Mouse (Mus musculus) limb, embryonic 13.5 days (tissue): ENCODE measurements around the gene Tsen34. TPM values are rescaled to one million over a fixed set of nuclear protein-coding genes. Genes with fewer than 3 reads are reported as not detected.

Source experiments
- ATAC-seq: fragments of 200-750 bp; cut with Nextera tagmentation; 2 replicates; pipeline ENCODE4 v1.8.0; 2017; ENCODE audit warnings: low read depth, moderate number of reproducible peaks, moderate TSS enrichment; ENCODE audit not compliant: low FRiP score
- H3K27ac ChIP-seq: fragments of 300-500 bp; sonication (generic); 2 replicates; pipeline ENCODE4 v1.5.1; 2015; ENCODE audit warnings: inconsistent platforms, mild to moderate bottlenecking, moderate library complexity
- H3K27me3 ChIP-seq: fragments of 300-500 bp; sonication (generic); 2 replicates; pipeline ENCODE4 v1.6.1; 2015; ENCODE audit warnings: mild to moderate bottlenecking, inconsistent platforms
- H3K36me3 ChIP-seq: fragments of 300-500 bp; sonication (generic); 2 replicates; pipeline ENCODE4 v1.6.1; 2015; ENCODE audit warnings: inconsistent platforms, mild to moderate bottlenecking, moderate library complexity
- H3K4me1 ChIP-seq: fragments of 300-500 bp; sonication (generic); 2 replicates; pipeline ENCODE4 v1.6.1; 2015; ENCODE audit warnings: inconsistent platforms
- H3K4me2 ChIP-seq: fragments of 300-500 bp; sonication (generic); replicated peaks from 2 replicates; pipeline ENCODE4 v1.6.1; 2015; ENCODE audit warnings: inconsistent platforms, mild to moderate bottlenecking, moderate library complexity
- H3K4me3 ChIP-seq: fragments of 300-500 bp; sonication (generic); 2 replicates; pipeline ENCODE4 v1.5.1; 2015; ENCODE audit warnings: moderate library complexity, mild to moderate bottlenecking, inconsistent platforms
- H3K9ac ChIP-seq: fragments of 300-500 bp; sonication (generic); 2 replicates; pipeline ENCODE4 v1.6.1; 2015; ENCODE audit warnings: mild to moderate bottlenecking, inconsistent platforms
- H3K9me3 ChIP-seq: fragments of 300-500 bp; sonication (generic); 2 replicates; pipeline ENCODE4 v1.6.1; 2016; ENCODE audit warnings: inconsistent platforms
- WGBS: fragments of 180-500 bp; shearing (Covaris S2); methylation state at CpG from one replicate; pipeline ENCODE4 v1.1.7; 2015; 5-methylcytosine and 5-hydroxymethylcytosine counted together
- polyA plus RNA-seq: library from polyadenylated mRNA; unstranded; fragments of >200 nt; fragmentation: Nextera tagmentation; extraction: Ambion mirVana; gene quantifications from 2 replicates; pipeline ENCODE4 v1.2.1, GENCODE M21; 2015

Gene Tsen34
- polyA plus RNA-seq, 1 experiment from 2014 or later, result 268 TPM

- Histone ChIP-seq H3K27ac (peak within 1 kb of the TSS; percentile 81), H3K27me3 (no peaks in the 10 kb centered on the region), H3K9ac (peak within 1 kb of the TSS; percentile 84), H3K36me3 (peaks cover 32% of the 10 kb centered on the region), H3K4me2 (peak within 1 kb of the TSS; percentile 86), H3K9me3 (no peaks in the 10 kb centered on the region), H3K4me3 (peak within 1 kb of the TSS; percentile 77), H3K4me1 (peaks cover 23% of the 10 kb centered on the region)
- WGBS, result 4% methylated on average over 45 of the region's 45 CpGs
- ATAC-seq, result peak; percentile 98
These were observed 27.2 kb upstream of the Tsen34 start, which contains the start of gene Leng1 for GRCm38 (mm10) chr7:3665215-3666114. Gene Leng1 (minus strand): TSS chr7:3665840.

DNA sequence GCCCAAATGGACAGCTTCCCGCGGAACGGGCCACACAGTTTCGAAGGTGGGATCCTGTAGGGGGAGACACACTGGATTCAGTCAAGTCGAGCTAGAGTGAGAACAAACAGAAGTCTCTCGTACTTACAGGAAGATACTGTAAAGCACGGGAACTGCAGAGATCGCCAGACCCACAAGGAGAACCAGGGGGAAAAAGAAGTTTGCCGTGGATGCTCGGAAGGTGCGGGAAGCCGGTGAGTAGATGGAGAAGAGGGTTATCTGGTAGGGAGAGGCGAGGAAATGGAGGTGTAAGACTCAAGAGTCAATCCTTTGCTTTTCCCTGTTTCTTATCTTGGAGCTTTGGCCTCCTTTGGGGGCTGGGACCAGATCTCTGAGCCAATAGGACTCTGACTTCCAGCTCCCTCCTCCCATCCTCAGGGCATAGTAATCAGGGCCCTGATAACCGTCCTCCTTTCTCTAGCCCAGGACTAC is 25.7 kb upstream of the Tsen34 start:
- Histone ChIP-seq H3K9ac (no peak overlapping the region), H3K9me3 (no peaks in the 10 kb centered on the region), H3K4me2 (peak overlapping the region; percentile 31), H3K36me3 (peaks cover 17% of the 10 kb centered on the region), H3K27ac (no peak overlapping the region), H3K27me3 (no peaks in the 10 kb centered on the region), H3K4me1 (peaks cover 23% of the 10 kb centered on the region), H3K4me3 (no peak overlapping the region)
- WGBS, result 13% methylated on average over 14 of the region's 14 CpGs
- ATAC-seq, result no peak

DNA sequence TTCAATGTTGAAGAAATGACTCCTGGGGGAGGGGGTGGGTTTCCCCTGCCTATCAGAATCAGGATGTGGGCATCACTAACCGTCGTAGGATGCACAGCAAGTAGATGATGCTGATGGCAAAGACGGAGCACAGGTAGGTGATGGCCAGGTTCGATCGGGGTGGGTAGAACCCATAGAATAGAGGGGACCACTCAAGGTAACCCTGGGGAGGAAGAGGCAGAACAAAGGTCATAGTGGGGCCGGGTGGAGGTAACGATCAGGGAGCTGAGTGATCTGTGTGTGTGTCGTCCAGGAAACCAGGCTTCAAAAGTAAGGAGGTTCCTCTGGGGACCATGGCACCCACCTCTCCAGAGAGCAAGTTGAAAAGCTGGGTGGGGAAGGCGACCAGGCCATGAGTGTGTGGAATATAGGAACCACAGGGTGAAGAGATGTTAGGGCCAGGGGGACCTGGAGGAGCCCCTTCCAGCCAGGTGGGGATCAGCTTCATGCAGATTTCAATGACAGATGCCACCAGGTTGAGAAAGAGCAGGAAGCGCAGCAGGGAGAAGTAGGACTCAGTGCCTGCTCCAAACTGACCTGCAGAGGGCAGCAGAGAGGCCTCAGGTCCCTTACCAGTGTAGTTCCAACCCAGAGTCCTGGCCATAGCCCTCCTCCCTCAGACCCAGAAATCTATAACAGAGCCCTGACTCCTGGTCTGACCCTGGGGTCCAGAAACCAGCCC is 18.0 kb upstream of the Tsen34 start:
- Histone ChIP-seq H3K4me3 (no peak overlapping the region), H3K4me2 (no peak overlapping the region), H3K4me1 (no peaks in the 10 kb centered on the region), H3K9me3 (no peaks in the 10 kb centered on the region), H3K27me3 (no peaks in the 10 kb centered on the region), H3K9ac (no peak overlapping the region), H3K27ac (no peak overlapping the region), H3K36me3 (peaks cover 17% of the 10 kb centered on the region)
- WGBS, result 71% methylated on average over 10 of the region's 10 CpGs
- ATAC-seq, result peak; percentile 81

DNA sequence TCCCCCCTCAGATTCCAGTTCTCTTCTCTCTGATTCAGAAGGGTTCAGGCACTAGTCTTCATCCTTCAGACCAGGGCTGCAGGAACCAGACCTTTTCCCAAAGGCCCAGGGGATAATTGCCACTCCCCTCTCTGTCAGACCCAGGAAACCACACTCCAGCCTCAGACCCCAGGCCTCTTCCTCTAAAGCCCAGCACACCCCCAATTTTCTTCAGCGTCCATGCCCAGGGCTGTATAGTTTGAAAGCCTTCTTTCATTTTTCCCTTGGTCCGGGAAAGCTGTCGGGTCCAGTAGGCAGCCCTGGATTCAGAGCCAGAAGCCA is 17.5 kb upstream of the Tsen34 start:
- Histone ChIP-seq H3K27me3 (no peaks in the 10 kb centered on the region), H3K4me1 (no peaks in the 10 kb centered on the region), H3K4me2 (no peak overlapping the region), H3K4me3 (no peak overlapping the region), H3K9ac (no peak overlapping the region), H3K27ac (no peak overlapping the region), H3K9me3 (no peaks in the 10 kb centered on the region), H3K36me3 (peaks cover 18% of the 10 kb centered on the region)
- WGBS, result 79% methylated on average over 3 of the region's 3 CpGs
- ATAC-seq, result 0 out of 2 replicates have a peak, but pooled peaks have one; percentile 10

- Histone ChIP-seq H3K27me3 (no peaks in the 10 kb centered on the region), H3K9ac (peak overlapping the region; percentile 25; the same call in 1 of the 2 replicates), H3K27ac (no peak overlapping the region), H3K9me3 (no peaks in the 10 kb centered on the region), H3K36me3 (peaks cover 28% of the 10 kb centered on the region), H3K4me3 (no peak overlapping the region), H3K4me2 (no peak overlapping the region), H3K4me1 (no peaks in the 10 kb centered on the region)
- no peak for ATAC-seq
- WGBS, result 89% methylated on average over 12 of the region's 12 CpGs
These were observed 16.3 kb upstream of the Tsen34 start for GRCm38 (mm10) chr7:3676371-3676770.

GRCm38 (mm10) chr7:3677342-3677741 is 15.3 kb upstream of the Tsen34 start, which contains the start of gene Tmc4:
Gene Tmc4 (minus strand): TSS chr7:3677553.
- peak within 1 kb of the TSS; percentile 25; the same call in 1 of the 2 replicates for H3K9ac ChIP-seq

GRCm38 (mm10) chr7:3683908-3684550 is 8.6 kb upstream of the Tsen34 start:
- H3K4me1 ChIP-seq, result no peaks in the 10 kb centered on the region
- WGBS, result 84% methylated on average over 10 of the region's 10 CpGs
- H3K4me3 ChIP-seq, result no peak overlapping the region
- no peak overlapping the region for H3K9ac ChIP-seq
- H3K9me3 ChIP-seq, result no peaks in the 10 kb centered on the region
- no peak for ATAC-seq
- peaks cover 81% of the 10 kb centered on the region for H3K36me3 ChIP-seq
- no peak overlapping the region for H3K4me2 ChIP-seq
- no peak overlapping the region for H3K27ac ChIP-seq
- H3K27me3 ChIP-seq, result no peaks in the 10 kb centered on the region

More at GRCm38 (mm10) chr7:3677342-3677741, 15.3 kb upstream of the Tsen34 start, which contains the start of gene Tmc4:
- H3K4me3 ChIP-seq, result no peak within 1 kb of the TSS
- no peaks in the 10 kb centered on the region for H3K27me3 ChIP-seq
- no peaks in the 10 kb centered on the region for H3K4me1 ChIP-seq
- peaks cover 36% of the 10 kb centered on the region for H3K36me3 ChIP-seq
- no peak within 1 kb of the TSS for H3K4me2 ChIP-seq
- WGBS, result 44% methylated on average over 9 of the region's 9 CpGs
- no peak within 1 kb of the TSS for H3K27ac ChIP-seq
- no peak for ATAC-seq
- H3K9me3 ChIP-seq, result no peaks in the 10 kb centered on the region

GRCm38 (mm10) chr7:3684698-3685097 is 8.0 kb upstream of the Tsen34 start:
- Histone ChIP-seq H3K27ac (no peak overlapping the region), H3K4me3 (no peak overlapping the region), H3K27me3 (no peaks in the 10 kb centered on the region), H3K36me3 (peaks cover 80% of the 10 kb centered on the region), H3K9me3 (no peaks in the 10 kb centered on the region), H3K9ac (no peak overlapping the region), H3K4me1 (no peaks in the 10 kb centered on the region), H3K4me2 (no peak overlapping the region)
- WGBS, result 91% methylated on average over 8 of the region's 8 CpGs
- ATAC-seq, result no peak

GRCm38 (mm10) chr7:3685400-3686187 is 7.1 kb upstream of the Tsen34 start:
- H3K9ac ChIP-seq, result no peak overlapping the region
- peaks cover 82% of the 10 kb centered on the region for H3K36me3 ChIP-seq
- 80% methylated on average over 31 of the region's 31 CpGs for WGBS

GRCm38 (mm10) chr7:3691919-3692318 is 744 bp upstream of the Tsen34 start:
- Histone ChIP-seq H3K27me3 (no peaks in the 10 kb centered on the region), H3K36me3 (peaks cover 47% of the 10 kb centered on the region), H3K9me3 (no peaks in the 10 kb centered on the region), H3K9ac (peak overlapping the region; percentile 94), H3K4me1 (peaks cover 27% of the 10 kb centered on the region), H3K27ac (peak overlapping the region; percentile 97; the same call in 1 of the 2 replicates), H3K4me2 (peak overlapping the region; percentile 84), H3K4me3 (peak overlapping the region; percentile 84)
- ATAC-seq, result no peak
- WGBS, result 30% methylated on average over 3 of the region's 3 CpGs

More at GRCm38 (mm10) chr7:3685400-3686187, 7.1 kb upstream of the Tsen34 start:
- Histone ChIP-seq H3K27me3 (no peaks in the 10 kb centered on the region), H3K4me1 (no peaks in the 10 kb centered on the region), H3K4me2 (no peak overlapping the region), H3K9me3 (no peaks in the 10 kb centered on the region), H3K4me3 (no peak overlapping the region), H3K27ac (no peak overlapping the region)
- no peak for ATAC-seq
